Mouse (Mus musculus): ENCODE results near the gene Lrrc51. TPM values are rescaled to one million over a fixed set of nuclear protein-coding genes. Genes with fewer than 3 reads are reported as not detected.
"Not testable (repeated sequence)": the region's sequence is repeated elsewhere in the genome, so short reads cannot be mapped to it uniquely, and the experiment has no call there.

The Lrrc51 gene
- polyA plus RNA-seq, 1 experiment from 2014 or later = 13.4 TPM

DNA sequence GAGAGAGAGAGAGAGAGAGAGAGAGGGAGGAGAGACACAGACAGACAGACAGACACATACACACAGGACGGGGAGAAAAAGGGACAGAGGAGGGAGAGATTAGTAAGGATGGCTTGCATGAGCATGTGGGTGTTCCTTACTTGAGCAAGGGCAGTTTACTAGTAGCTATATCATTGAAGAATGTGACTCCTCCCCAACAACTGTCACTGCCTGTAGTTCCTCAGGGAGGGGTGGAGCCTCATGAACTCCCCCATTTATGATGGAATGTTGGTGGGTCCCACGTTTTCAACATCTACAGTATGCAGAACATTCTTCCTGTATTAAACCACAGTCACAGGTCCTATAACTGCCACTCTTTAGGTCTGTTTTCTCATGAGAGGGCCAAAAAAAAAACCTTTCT, 18.4 kb upstream of the Lrrc51 start:
- Histone ChIP-seq H3K4me1 (ENCODE audit: control insufficient read depth, insufficient read depth, low read length) (no peaks in the 10 kb centered on the region), H3K9ac (ENCODE audit: low read depth, low read length) (no peak overlapping the region), H3K9me3 (replicated peaks; ENCODE audit: control insufficient read depth, low read length, poor library complexity, severe bottlenecking) (no peaks in the 10 kb centered on the region), H3K36me3 (ENCODE audit: control insufficient read depth, insufficient read depth, low read length) (no peaks in the 10 kb centered on the region), H3K27me3 (ENCODE audit: control insufficient read depth, insufficient read depth, low read depth, low read length) (no peaks in the 10 kb centered on the region), H3K27ac (ENCODE audit: low read length) (no peak overlapping the region), H3K4me3 (ENCODE audit: low read depth, low read length) (no peak overlapping the region), H3K4me2 (ENCODE audit: low read length) (no peak overlapping the region)
- ATAC-seq = no peak
- WGBS = 80% methylated on average over 2 of the region's 2 CpGs

DNA sequence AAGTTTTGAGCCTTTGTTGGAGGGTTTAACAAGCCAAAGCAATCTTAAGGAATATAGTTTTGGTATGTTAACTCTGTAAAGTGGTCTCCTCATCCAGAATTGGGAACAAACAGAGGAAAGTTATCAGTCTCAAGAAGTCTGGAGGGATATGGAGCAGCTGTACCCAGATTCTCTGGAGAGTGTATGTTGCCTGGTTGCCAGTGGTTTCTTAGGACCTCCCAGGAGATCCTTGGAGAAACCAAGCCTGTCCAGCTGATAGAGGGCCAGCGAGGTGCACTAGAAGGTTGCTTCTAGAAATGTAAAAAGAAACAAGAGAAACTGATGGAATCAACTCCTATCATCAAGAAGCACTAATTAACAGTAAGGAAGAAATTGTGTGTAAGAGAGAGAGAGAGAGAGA, 18.0 kb upstream of the Lrrc51 start:
- 92% methylated on average over 1 of the region's 1 CpGs for WGBS
- H3K4me3 ChIP-seq (ENCODE audit: low read depth, low read length) = no peak overlapping the region
- ATAC-seq = no peak
- no peak overlapping the region for H3K4me2 ChIP-seq (ENCODE audit: low read length)
- no peak overlapping the region for H3K9ac ChIP-seq (ENCODE audit: low read depth, low read length)
- no peak overlapping the region for H3K27ac ChIP-seq (ENCODE audit: low read length)
- H3K9me3 ChIP-seq (replicated peaks; ENCODE audit: control insufficient read depth, low read length, poor library complexity, severe bottlenecking) = no peaks in the 10 kb centered on the region
- no peaks in the 10 kb centered on the region for H3K36me3 ChIP-seq (ENCODE audit: control insufficient read depth, insufficient read depth, low read length)
- H3K27me3 ChIP-seq (ENCODE audit: control insufficient read depth, insufficient read depth, low read depth, low read length) = no peaks in the 10 kb centered on the region
- H3K4me1 ChIP-seq (ENCODE audit: control insufficient read depth, insufficient read depth, low read length) = no peaks in the 10 kb centered on the region

DNA sequence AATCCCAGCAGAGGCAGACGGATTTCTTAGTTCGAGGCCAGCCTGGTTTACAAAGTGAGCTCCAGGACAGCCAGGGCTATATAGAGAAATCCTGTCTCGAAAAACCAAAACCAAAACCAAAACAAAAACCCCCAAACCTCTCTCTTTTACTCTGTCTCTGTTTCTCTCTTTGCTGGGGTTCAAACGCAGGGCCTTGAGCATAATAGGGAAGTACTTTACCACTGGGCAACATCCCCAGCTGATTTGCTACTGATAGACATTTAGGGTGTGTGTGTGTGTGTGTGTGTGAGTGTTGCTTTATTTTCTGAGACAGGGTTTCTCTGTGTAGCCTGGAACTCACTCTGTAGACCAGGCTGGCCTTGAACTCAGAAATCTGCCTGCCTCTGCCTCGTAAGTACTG, 15.3 kb upstream of the Lrrc51 start:
- WGBS = 91% methylated on average over 5 of the region's 5 CpGs
- H3K27ac ChIP-seq (ENCODE audit: low read length); H3K4me1 ChIP-seq (ENCODE audit: control insufficient read depth, insufficient read depth, low read length); H3K9me3 ChIP-seq (replicated peaks; ENCODE audit: control insufficient read depth, low read length, poor library complexity, severe bottlenecking); H3K27me3 ChIP-seq (ENCODE audit: control insufficient read depth, insufficient read depth, low read depth, low read length); H3K36me3 ChIP-seq (ENCODE audit: control insufficient read depth, insufficient read depth, low read length); H3K9ac ChIP-seq (ENCODE audit: low read depth, low read length); H3K4me3 ChIP-seq (ENCODE audit: low read depth, low read length); ATAC-seq; H3K4me2 ChIP-seq (ENCODE audit: low read length): not testable (repeated sequence)

DNA sequence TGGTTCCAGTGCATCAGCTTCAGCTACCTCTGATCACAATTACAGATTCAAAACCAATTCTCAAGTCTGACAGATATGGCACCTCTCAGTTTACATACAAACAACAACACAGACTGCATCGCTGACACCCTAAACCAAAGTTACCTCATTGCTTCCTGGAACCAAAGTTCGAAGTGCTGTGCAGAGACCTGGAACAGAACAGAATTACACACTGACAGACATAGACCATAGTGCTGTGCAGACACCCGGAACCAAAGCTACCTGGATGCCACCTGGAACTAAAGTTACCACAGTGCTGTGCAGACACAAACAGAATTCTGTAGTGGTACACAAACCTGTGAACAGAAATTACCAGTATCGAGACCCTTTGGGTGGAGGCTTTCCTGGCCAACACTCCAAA, 6.1 kb upstream of the Lrrc51 start:
- H3K36me3 ChIP-seq (ENCODE audit: control insufficient read depth, insufficient read depth, low read length) = no peaks in the 10 kb centered on the region
- H3K4me2 ChIP-seq (ENCODE audit: low read length) = no peak overlapping the region
- peaks cover 13% of the 10 kb centered on the region for H3K4me1 ChIP-seq (ENCODE audit: control insufficient read depth, insufficient read depth, low read length)
- H3K9ac ChIP-seq (ENCODE audit: low read depth, low read length) = no peak overlapping the region
- ATAC-seq = no peak
- H3K27me3 ChIP-seq (ENCODE audit: control insufficient read depth, insufficient read depth, low read depth, low read length) = no peaks in the 10 kb centered on the region
- no peak overlapping the region for H3K4me3 ChIP-seq (ENCODE audit: low read depth, low read length)
- WGBS = 97% methylated on average over 4 of the region's 4 CpGs
- H3K27ac ChIP-seq (ENCODE audit: low read length) = no peak overlapping the region
- no peaks in the 10 kb centered on the region for H3K9me3 ChIP-seq (replicated peaks; ENCODE audit: control insufficient read depth, low read length, poor library complexity, severe bottlenecking)

DNA sequence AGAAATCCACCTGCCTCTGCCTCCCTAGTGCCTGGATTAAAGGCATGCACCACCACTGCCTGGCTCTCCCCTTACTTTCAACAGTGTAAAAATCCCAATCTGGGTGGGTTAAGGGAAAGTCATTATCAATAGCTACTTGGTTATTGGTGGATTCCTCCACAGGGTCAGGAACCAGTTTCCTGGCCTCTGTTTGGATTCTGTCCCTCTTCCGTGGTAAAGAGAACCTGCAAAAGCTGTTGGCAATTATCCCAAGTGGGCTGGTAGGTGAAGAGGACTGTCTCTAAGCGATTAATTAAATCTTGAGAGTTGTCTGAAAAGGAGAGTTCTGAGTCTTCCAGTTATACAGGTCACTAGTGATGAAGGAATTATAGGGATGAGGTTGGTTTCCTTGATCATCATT, 4.7 kb upstream of the Lrrc51 start:
- Histone ChIP-seq H3K27ac (ENCODE audit: low read length) (no peak overlapping the region), H3K4me2 (ENCODE audit: low read length) (no peak overlapping the region), H3K4me1 (ENCODE audit: control insufficient read depth, insufficient read depth, low read length) (peaks cover 17% of the 10 kb centered on the region), H3K9ac (ENCODE audit: low read depth, low read length) (no peak overlapping the region), H3K36me3 (ENCODE audit: control insufficient read depth, insufficient read depth, low read length) (no peaks in the 10 kb centered on the region), H3K9me3 (replicated peaks; ENCODE audit: control insufficient read depth, low read length, poor library complexity, severe bottlenecking) (no peaks in the 10 kb centered on the region), H3K4me3 (ENCODE audit: low read depth, low read length) (no peak overlapping the region), H3K27me3 (ENCODE audit: control insufficient read depth, insufficient read depth, low read depth, low read length) (no peaks in the 10 kb centered on the region)
- WGBS = 94% methylated on average over 2 of the region's 2 CpGs
- no peak for ATAC-seq

DNA sequence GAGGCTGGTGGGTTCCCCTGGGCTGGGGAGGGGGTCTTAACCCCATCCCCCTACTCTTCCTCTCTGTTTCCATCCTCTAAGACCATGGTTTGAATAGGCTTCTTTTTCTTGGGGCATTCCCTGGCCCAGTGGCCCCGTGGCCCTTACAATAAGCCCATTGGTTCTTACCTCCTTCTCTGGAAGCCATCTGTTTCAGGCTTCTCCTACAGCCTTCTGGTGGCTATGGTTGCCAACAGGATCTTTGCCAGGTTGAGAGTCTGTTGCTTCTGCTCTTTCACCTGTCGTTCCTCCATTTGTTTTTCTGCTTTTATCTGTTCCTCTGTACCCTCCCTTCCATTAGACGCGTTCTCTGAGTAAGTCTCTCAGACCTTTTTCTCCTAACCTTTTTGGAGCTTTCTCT, 3.9 kb upstream of the Lrrc51 start:
- no peak overlapping the region for H3K9ac ChIP-seq (ENCODE audit: low read depth, low read length)
- H3K4me1 ChIP-seq (ENCODE audit: control insufficient read depth, insufficient read depth, low read length) = peaks cover 22% of the 10 kb centered on the region
- no peaks in the 10 kb centered on the region for H3K9me3 ChIP-seq (replicated peaks; ENCODE audit: control insufficient read depth, low read length, poor library complexity, severe bottlenecking)
- no peak overlapping the region for H3K4me3 ChIP-seq (ENCODE audit: low read depth, low read length)
- 97% methylated on average over 4 of the region's 4 CpGs for WGBS
- no peaks in the 10 kb centered on the region for H3K36me3 ChIP-seq (ENCODE audit: control insufficient read depth, insufficient read depth, low read length)
- H3K4me2 ChIP-seq (ENCODE audit: low read length) = no peak overlapping the region
- no peak overlapping the region for H3K27ac ChIP-seq (ENCODE audit: low read length)
- no peaks in the 10 kb centered on the region for H3K27me3 ChIP-seq (ENCODE audit: control insufficient read depth, insufficient read depth, low read depth, low read length)
- ATAC-seq = no peak

DNA sequence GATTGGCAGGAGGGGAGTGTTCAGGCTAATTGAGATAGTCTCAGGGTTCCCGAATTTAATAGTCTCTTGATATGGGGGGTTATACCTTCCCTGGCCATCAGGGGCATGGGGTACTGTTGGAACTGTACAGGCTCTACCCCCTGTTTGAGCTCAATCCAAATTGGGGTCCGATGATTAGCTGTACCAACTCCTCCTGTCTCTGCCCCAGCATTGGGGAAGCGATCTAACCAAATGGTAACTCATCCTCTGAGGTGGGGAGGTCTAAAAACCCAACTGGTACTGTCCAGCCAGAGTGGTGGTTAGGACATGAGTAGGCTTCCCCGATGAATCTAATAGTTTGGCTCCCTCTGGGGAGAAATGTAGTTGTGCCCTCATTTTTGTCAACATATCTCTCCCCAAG, 3.3 kb upstream of the Lrrc51 start:
- ATAC-seq = no peak
- Histone ChIP-seq H3K36me3 (ENCODE audit: control insufficient read depth, insufficient read depth, low read length) (no peaks in the 10 kb centered on the region), H3K4me1 (ENCODE audit: control insufficient read depth, insufficient read depth, low read length) (peaks cover 22% of the 10 kb centered on the region), H3K27ac (ENCODE audit: low read length) (no peak overlapping the region), H3K27me3 (ENCODE audit: control insufficient read depth, insufficient read depth, low read depth, low read length) (no peaks in the 10 kb centered on the region), H3K4me3 (ENCODE audit: low read depth, low read length) (no peak overlapping the region), H3K4me2 (ENCODE audit: low read length) (no peak overlapping the region), H3K9me3 (replicated peaks; ENCODE audit: control insufficient read depth, low read length, poor library complexity, severe bottlenecking) (no peaks in the 10 kb centered on the region), H3K9ac (ENCODE audit: low read depth, low read length) (no peak overlapping the region)
- 95% methylated on average over 4 of the region's 4 CpGs for WGBS

DNA sequence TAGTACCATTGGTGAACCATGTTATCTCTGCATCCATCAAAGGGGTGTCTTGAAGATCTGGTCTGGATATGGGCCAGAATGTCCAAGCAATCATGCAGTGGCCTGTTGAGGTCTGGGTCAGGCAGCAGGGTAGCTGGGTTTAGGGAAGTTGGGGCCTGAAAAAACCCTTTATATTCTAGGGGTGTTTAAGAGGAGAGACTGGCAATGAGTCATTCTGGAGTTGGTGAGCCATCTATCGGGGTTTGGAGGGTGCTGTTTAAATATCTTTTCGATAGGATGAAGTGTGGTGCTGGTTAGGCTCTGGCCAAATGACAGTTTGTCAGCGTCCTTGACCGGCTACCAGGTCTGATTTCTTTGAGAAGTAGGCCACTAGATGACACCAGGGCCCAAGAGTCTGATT, 2.3 kb upstream of the Lrrc51 start:
- Histone ChIP-seq H3K9ac (ENCODE audit: low read depth, low read length) (no peak overlapping the region), H3K4me2 (ENCODE audit: low read length) (no peak overlapping the region), H3K36me3 (ENCODE audit: control insufficient read depth, insufficient read depth, low read length) (no peaks in the 10 kb centered on the region), H3K4me3 (ENCODE audit: low read depth, low read length) (no peak overlapping the region), H3K27me3 (ENCODE audit: control insufficient read depth, insufficient read depth, low read depth, low read length) (no peaks in the 10 kb centered on the region), H3K4me1 (ENCODE audit: control insufficient read depth, insufficient read depth, low read length) (peaks cover 22% of the 10 kb centered on the region), H3K9me3 (replicated peaks; ENCODE audit: control insufficient read depth, low read length, poor library complexity, severe bottlenecking) (no peaks in the 10 kb centered on the region), H3K27ac (ENCODE audit: low read length) (no peak overlapping the region)
- 96% methylated on average over 4 of the region's 4 CpGs for WGBS
- no peak for ATAC-seq

DNA sequence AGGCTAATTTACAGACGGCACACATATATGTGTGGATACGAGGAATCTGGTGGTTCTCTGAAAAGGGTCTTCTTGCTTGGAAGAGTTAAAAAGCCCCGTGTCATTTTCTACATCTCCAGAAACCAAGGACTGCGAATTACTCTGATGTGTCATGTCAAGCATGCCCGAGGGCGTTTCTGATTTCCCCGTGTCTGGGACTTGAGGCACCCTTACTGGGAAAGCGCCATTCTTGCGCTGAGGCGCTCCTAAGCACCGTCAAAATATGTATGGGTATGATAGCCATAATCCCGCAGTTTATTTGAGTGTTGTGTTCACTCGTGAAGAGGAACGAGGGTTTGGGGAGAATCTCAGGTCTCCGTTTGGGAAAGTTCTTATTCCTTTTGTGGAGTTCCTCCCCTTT, 395 bp downstream of the Lrrc51 start:
- Histone ChIP-seq H3K4me3 (ENCODE audit: low read depth, low read length) (peak overlapping the region; percentile 91), H3K36me3 (ENCODE audit: control insufficient read depth, insufficient read depth, low read length) (no peaks in the 10 kb centered on the region), H3K9me3 (replicated peaks; ENCODE audit: control insufficient read depth, low read length, poor library complexity, severe bottlenecking) (no peaks in the 10 kb centered on the region), H3K9ac (ENCODE audit: low read depth, low read length) (peak overlapping the region; percentile 69), H3K27ac (ENCODE audit: low read length) (peak overlapping the region; percentile 43), H3K4me2 (ENCODE audit: low read length) (peak overlapping the region; percentile 77), H3K4me1 (ENCODE audit: control insufficient read depth, insufficient read depth, low read length) (peaks cover 22% of the 10 kb centered on the region), H3K27me3 (ENCODE audit: control insufficient read depth, insufficient read depth, low read depth, low read length) (no peaks in the 10 kb centered on the region)
- 7% methylated on average over 15 of the region's 15 CpGs for whole genome bisulfite sequencing
- peak; percentile 29 for ATAC-seq

DNA sequence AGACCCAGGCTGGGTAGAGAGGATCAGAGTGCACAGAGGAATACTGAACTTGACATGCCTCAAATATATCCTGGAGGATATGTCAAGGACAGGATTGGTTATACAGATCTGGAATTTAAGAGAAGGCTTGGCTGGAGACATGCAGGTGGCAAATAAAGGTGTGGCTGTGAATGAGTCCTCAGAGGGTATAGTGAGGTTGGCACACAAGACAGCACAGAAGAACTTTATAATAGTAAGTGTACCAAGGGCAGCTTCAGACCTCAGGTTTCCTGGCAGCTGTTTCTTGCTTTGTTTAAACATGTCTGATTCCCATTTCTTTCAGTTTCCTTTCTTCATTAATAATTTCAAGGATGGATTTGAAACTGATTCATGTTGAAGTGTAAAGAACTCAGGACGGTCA, 1.1 kb downstream of the Lrrc51 start:
- Histone ChIP-seq H3K4me2 (ENCODE audit: low read length) (no peak overlapping the region; the same call in 1 of the 2 replicates), H3K4me1 (ENCODE audit: control insufficient read depth, insufficient read depth, low read length) (peaks cover 22% of the 10 kb centered on the region), H3K27ac (ENCODE audit: low read length) (no peak overlapping the region), H3K27me3 (ENCODE audit: control insufficient read depth, insufficient read depth, low read depth, low read length) (no peaks in the 10 kb centered on the region), H3K4me3 (ENCODE audit: low read depth, low read length) (no peak overlapping the region), H3K9me3 (replicated peaks; ENCODE audit: control insufficient read depth, low read length, poor library complexity, severe bottlenecking) (no peaks in the 10 kb centered on the region), H3K9ac (ENCODE audit: low read depth, low read length) (no peak overlapping the region), H3K36me3 (ENCODE audit: control insufficient read depth, insufficient read depth, low read length) (no peaks in the 10 kb centered on the region)
- WGBS = 92% methylated on average over 1 of the region's 1 CpGs
- no peak for ATAC-seq

Measured in midbrain, embryonic 16.5 days (tissue).